Mouse (Mus musculus) kidney, postnatal 0 days (tissue): ENCODE results near the gene Zfp365. TPM values are rescaled to one million over a fixed set of nuclear protein-coding genes. Genes with fewer than 3 reads are reported as not detected.

Experiments
- ATAC-seq: fragments of 200-750 bp; cut with Nextera tagmentation; replicated peaks from 2 replicates; pipeline ENCODE4 v1.8.0; 2017; ENCODE audit warnings: low read depth, moderate number of reproducible peaks, moderate TSS enrichment, moderate library complexity; ENCODE audit not compliant: low FRiP score
- DNase-seq: peaks from one replicate; pipeline ENCODE4 v3.0.0-alpha.2; 2016; ENCODE audit warnings: low spot score
- H3K27ac ChIP-seq: fragments of 300-500 bp; sonication (generic); 2 replicates; pipeline ENCODE4 v1.5.1; 2014; ENCODE audit warnings: mild to moderate bottlenecking
- H3K27me3 ChIP-seq: fragments of 300-500 bp; sonication (generic); 2 replicates; pipeline ENCODE4 v1.6.1; 2014; ENCODE audit warnings: low read length, mixed read lengths; ENCODE audit not compliant: insufficient read depth
- H3K36me3 ChIP-seq: fragments of 300-500 bp; sonication (generic); 2 replicates; pipeline ENCODE4 v1.6.1; 2014; ENCODE audit warnings: low read length, mixed read lengths; ENCODE audit not compliant: insufficient read depth
- H3K4me1 ChIP-seq: fragments of 300-500 bp; sonication (generic); replicated peaks from 2 replicates; pipeline ENCODE4 v1.6.1; 2014; ENCODE audit warnings: antibody characterized with exemption, low read length, mixed read lengths; ENCODE audit not compliant: insufficient read depth
- H3K4me2 ChIP-seq: fragments of 300-500 bp; sonication (generic); 2 replicates; pipeline ENCODE4 v1.6.1; 2014; ENCODE audit warnings: mild to moderate bottlenecking, low read length, moderate library complexity, mixed read lengths
- H3K4me3 ChIP-seq: fragments of 300-500 bp; sonication (generic); replicated peaks from 2 replicates; pipeline ENCODE4 v1.5.1; 2014; ENCODE audit warnings: low read depth, low read length
- H3K9ac ChIP-seq: fragments of 300-500 bp; sonication (generic); 2 replicates; pipeline ENCODE4 v1.6.1; 2014; ENCODE audit warnings: low read depth, low read length
- H3K9me3 ChIP-seq: fragments of 300-500 bp; sonication (generic); replicated peaks from 2 replicates; pipeline ENCODE4 v1.6.1; 2016; ENCODE audit warnings: low read length, inconsistent platforms, mixed read lengths
- CTCF ChIP-seq: IDR thresholded peaks from 2 replicates; pipeline ENCODE4 v1.5.1; 2016; ENCODE audit warnings: antibody characterized with exemption, low read depth, mild to moderate bottlenecking, moderate library complexity
- WGBS: fragments of 180-500 bp; shearing (Covaris S2); extraction: QIAGEN DNeasy Blood & Tissue Kit; methylation state at CpG from one replicate; pipeline ENCODE4 v1.1.7; 2014; 5-methylcytosine and 5-hydroxymethylcytosine counted together
- polyA plus RNA-seq: library from polyadenylated mRNA; unstranded; fragments of >200 nt; fragmentation: Nextera tagmentation; extraction: Ambion mirVana; gene quantifications from 2 replicates; pipeline ENCODE4 v1.2.1, GENCODE M21; 2015

The Zfp365 gene
- polyA plus RNA-seq, 1 experiment from 2014 or later, result 0.63 TPM

- no peak overlapping the region for H3K9ac ChIP-seq
- H3K4me3 ChIP-seq, result no peak overlapping the region
- H3K4me2 ChIP-seq, result no peak overlapping the region
- no peaks in the 10 kb centered on the region for H3K27me3 ChIP-seq
- DNase-seq (no peak), ATAC-seq (no peak)
- TF ChIP-seq CTCF, result no peak
- no peak overlapping the region for H3K27ac ChIP-seq
- no peaks in the 10 kb centered on the region for H3K36me3 ChIP-seq
- 77% methylated on average over 14 of the region's 14 CpGs for WGBS
- no peaks in the 10 kb centered on the region for H3K4me1 ChIP-seq
- H3K9me3 ChIP-seq, result no peaks in the 10 kb centered on the region
Measured at GRCm38 (mm10) chr10:67846016-67846650, 66.3 kb downstream of the Zfp365 start.

DNA sequence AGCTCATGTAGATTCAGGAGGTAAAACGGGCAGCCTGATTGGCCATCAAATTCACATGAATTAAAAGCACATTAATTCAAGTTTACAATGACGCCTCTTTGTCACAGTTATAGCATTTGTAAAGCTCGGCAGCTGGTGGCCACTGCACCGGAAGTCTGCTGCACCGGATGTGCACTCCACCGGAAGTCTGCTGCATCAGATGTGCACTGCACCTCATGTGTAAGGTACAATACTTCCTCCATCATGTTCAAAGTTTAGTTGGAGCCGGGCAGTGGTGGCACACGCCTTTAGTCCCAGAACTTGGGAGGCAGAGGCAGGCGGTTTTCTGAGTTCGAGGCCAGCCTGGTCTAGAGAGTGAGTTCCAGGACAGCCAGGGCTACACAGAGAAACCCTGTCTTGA is 70.9 kb downstream of the Zfp365 start:
- Histone ChIP-seq H3K4me2 (no peak overlapping the region), H3K9ac (no peak overlapping the region), H3K4me3 (no peak overlapping the region), H3K27ac (no peak overlapping the region), H3K36me3 (no peaks in the 10 kb centered on the region), H3K4me1 (no peaks in the 10 kb centered on the region), H3K27me3 (no peaks in the 10 kb centered on the region), H3K9me3 (no peaks in the 10 kb centered on the region)
- DNase-seq (no peak), ATAC-seq (no peak)
- WGBS, result 74% methylated on average over 10 of the region's 10 CpGs
- TF ChIP-seq CTCF, result no peak

GRCm38 (mm10) chr10:67840735-67841134 is 71.7 kb downstream of the Zfp365 start:
- Histone ChIP-seq H3K4me1 (no peaks in the 10 kb centered on the region), H3K9ac (no peak overlapping the region), H3K27me3 (no peaks in the 10 kb centered on the region), H3K4me3 (no peak overlapping the region), H3K36me3 (no peaks in the 10 kb centered on the region), H3K27ac (no peak overlapping the region), H3K9me3 (no peaks in the 10 kb centered on the region), H3K4me2 (no peak overlapping the region)
- WGBS, result 95% methylated on average over 4 of the region's 4 CpGs
- no peak for TF ChIP-seq CTCF
- ATAC-seq (no peak), DNase-seq (no peak)

GRCm38 (mm10) chr10:67839156-67839555 is 73.3 kb downstream of the Zfp365 start:
- WGBS, result 74% methylated on average over 3 of the region's 3 CpGs
- Histone ChIP-seq H3K9me3 (no peaks in the 10 kb centered on the region), H3K27me3 (no peaks in the 10 kb centered on the region), H3K4me3 (no peak overlapping the region), H3K36me3 (no peaks in the 10 kb centered on the region), H3K4me2 (no peak overlapping the region), H3K9ac (no peak overlapping the region), H3K4me1 (no peaks in the 10 kb centered on the region), H3K27ac (no peak overlapping the region)
- TF ChIP-seq CTCF, result no peak
- no peak for ATAC-seq
- DNase-seq, result no peak

GRCm38 (mm10) chr10:67836426-67836825 is 76.0 kb downstream of the Zfp365 start:
- Histone ChIP-seq H3K4me1 (no peaks in the 10 kb centered on the region), H3K9ac (no peak overlapping the region), H3K4me2 (no peak overlapping the region), H3K27ac (no peak overlapping the region), H3K4me3 (no peak overlapping the region), H3K36me3 (no peaks in the 10 kb centered on the region), H3K27me3 (no peaks in the 10 kb centered on the region), H3K9me3 (no peaks in the 10 kb centered on the region)
- no peak for ATAC-seq
- no peak for DNase-seq
- WGBS, result 80% methylated on average over 17 of the region's 17 CpGs
- TF ChIP-seq CTCF, result no peak

Other genes with a start within 250 kb of the Zfp365 start
- gene Rtkn2, start 66.9 kb upstream of the Zfp365 start, polyA plus RNA-seq, result 4.4 and 5.2 TPM in 2 replicates